Mouse (Mus musculus) forebrain, postnatal 0 days (tissue): Measurements from ENCODE around the gene Rprml. TPM values are rescaled to one million over a fixed set of nuclear protein-coding genes. Genes with fewer than 3 reads are reported as not detected.

Experiments used
- ATAC-seq: fragments of 200-750 bp; cut with Nextera tagmentation; 2 replicates; pipeline ENCODE4 v1.8.0; 2017; ENCODE audit warnings: mild to moderate bottlenecking, moderate library complexity
- DNase-seq: peaks from one replicate; pipeline ENCODE4 v3.0.0-alpha.2; 2015
- H3K27ac ChIP-seq: fragments of 300-500 bp; sonication (generic); 2 replicates; pipeline ENCODE4 v1.5.1; 2014; ENCODE audit warnings: low read depth, mild to moderate bottlenecking, antibody characterized with exemption, low read length, moderate library complexity, mixed read lengths
- H3K27me3 ChIP-seq: fragments of 300-500 bp; sonication (generic); 2 replicates; pipeline ENCODE4 v1.6.1; 2014; ENCODE audit warnings: mild to moderate bottlenecking, low read length, mixed read lengths; ENCODE audit not compliant: insufficient read depth
- H3K36me3 ChIP-seq: fragments of 300-500 bp; sonication (generic); 2 replicates; pipeline ENCODE4 v1.6.1; 2014; ENCODE audit warnings: mild to moderate bottlenecking, moderate library complexity; ENCODE audit not compliant: insufficient read depth
- H3K4me1 ChIP-seq: fragments of 300-500 bp; sonication (generic); 2 replicates; pipeline ENCODE4 v1.6.1; 2014; ENCODE audit warnings: antibody characterized with exemption; ENCODE audit not compliant: insufficient read depth
- H3K4me2 ChIP-seq: fragments of 300-500 bp; sonication (generic); 2 replicates; pipeline ENCODE4 v1.6.1; 2014; ENCODE audit warnings: low read depth, mild to moderate bottlenecking, moderate library complexity
- H3K4me3 ChIP-seq: fragments of 300-500 bp; sonication (generic); 2 replicates; pipeline ENCODE4 v1.5.1; 2014; ENCODE audit warnings: low read depth, low read length, mixed read lengths
- H3K9ac ChIP-seq: fragments of 300-500 bp; sonication (generic); 2 replicates; pipeline ENCODE4 v1.6.1; 2014; ENCODE audit warnings: mild to moderate bottlenecking
- H3K9me3 ChIP-seq: fragments of 300-500 bp; sonication (generic); 2 replicates; pipeline ENCODE4 v1.6.1; 2016; ENCODE audit warnings: low read length
- CTCF ChIP-seq: sonication (generic); IDR thresholded peaks from 2 replicates; pipeline ENCODE4 v1.5.1; 2016; ENCODE audit warnings: antibody characterized with exemption, control low read depth, low read depth
- WGBS: fragments of 180-500 bp; shearing (Covaris S2); extraction: QIAGEN DNeasy Blood & Tissue Kit; methylation state at CpG from one replicate; pipeline ENCODE4 v1.1.7; 2014; 5-methylcytosine and 5-hydroxymethylcytosine counted together
- polyA plus RNA-seq: library from polyadenylated mRNA; unstranded; fragments of >200 nt; fragmentation: Nextera tagmentation; extraction: Ambion mirVana; gene quantifications from 2 replicates; pipeline ENCODE4 v1.2.1, GENCODE M21; 2015
- total RNA-seq: library from RNA; depleted of rRNA; stranded (reverse); fragments of >200 nt; gene quantifications from 2 replicates; pipeline ENCODE4 v1.2.3, GENCODE M21; 2014; rRNA removed

Rprml gene
- total and polyA plus RNA-seq, 2 experiments from 2014 or later: 44.8 to 71.1 TPM

GRCm38 (mm10) chr11:103696851-103697564 is 47.6 kb downstream of the Rprml start:
- Histone ChIP-seq H3K27ac (peak overlapping the region; percentile 98), H3K9me3 (no peaks in the 10 kb centered on the region), H3K4me3 (peak overlapping the region; percentile 74), H3K27me3 (no peaks in the 10 kb centered on the region), H3K4me2 (peak overlapping the region; percentile 60), H3K9ac (peak overlapping the region; percentile 92), H3K4me1 (peaks cover 6% of the 10 kb centered on the region; the same call in 1 of the 2 replicates), H3K36me3 (no peaks in the 10 kb centered on the region)
- WGBS: under 1% methylated on average over 18 of the region's 18 CpGs
- TF ChIP-seq CTCF: peak; percentile 38
- DNase-seq: no peak
- ATAC-seq: peak; percentile 56

DNA sequence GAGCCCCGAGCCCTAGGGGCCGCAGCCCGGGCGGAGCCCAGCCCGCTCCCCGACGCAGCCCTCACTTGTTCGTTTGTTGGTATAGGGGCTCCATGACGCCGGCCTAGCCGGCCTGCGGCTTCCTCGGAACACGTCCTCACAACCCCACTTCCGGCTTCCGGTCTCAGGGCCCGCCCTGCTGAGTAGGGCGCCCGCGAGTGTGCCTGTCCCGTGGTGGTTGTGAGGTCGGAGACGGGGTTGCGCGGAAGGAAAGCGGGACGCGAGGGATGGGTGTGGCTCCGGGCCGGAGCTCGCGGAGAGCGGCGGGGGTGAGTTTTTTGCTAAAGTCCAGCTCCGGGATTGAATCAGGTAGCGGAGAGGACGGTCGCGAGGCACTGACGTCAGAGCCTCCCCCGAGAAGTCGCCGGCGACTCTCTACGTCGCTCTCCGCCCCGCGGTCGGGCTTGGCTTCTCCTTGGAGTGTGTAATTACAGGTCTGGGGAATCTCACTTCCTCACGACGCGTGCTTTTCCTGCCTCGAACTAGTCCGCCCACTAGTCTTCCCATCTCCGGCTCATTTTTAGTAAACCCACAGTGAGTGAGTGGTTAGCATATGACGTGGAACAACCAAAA is 48.3 kb downstream of the Rprml start, which contains the start of gene Gosr2:
TSS of gene Gosr2 (minus strand) at position 334 of the 612 bp plus-strand sequence.
- peak within 1 kb of the TSS; percentile 92 for H3K9ac ChIP-seq
- peak; percentile 98 for ATAC-seq
- WGBS: under 1% methylated on average over 57 of the region's 57 CpGs

GRCm38 (mm10) chr11:103698226-103698625 is 48.9 kb downstream of the Rprml start:
- ATAC-seq: no peak
- TF ChIP-seq CTCF: no peak
- peak overlapping the region; percentile 74 for H3K4me3 ChIP-seq
- H3K36me3 ChIP-seq: no peaks in the 10 kb centered on the region
- no peak for DNase-seq
- peak overlapping the region; percentile 60 for H3K4me2 ChIP-seq
- no peaks in the 10 kb centered on the region for H3K9me3 ChIP-seq
- WGBS: 76% methylated on average over 2 of the region's 2 CpGs
- H3K9ac ChIP-seq: peak overlapping the region; percentile 92
- peak overlapping the region; percentile 98 for H3K27ac ChIP-seq
- peaks cover 6% of the 10 kb centered on the region; the same call in 1 of the 2 replicates for H3K4me1 ChIP-seq
- H3K27me3 ChIP-seq: no peaks in the 10 kb centered on the region

More for the DNA sequence above, 48.3 kb downstream of the Rprml start, which contains the start of gene Gosr2:
- Histone ChIP-seq H3K27ac (peak within 1 kb of the TSS; percentile 98), H3K4me2 (peak within 1 kb of the TSS; percentile 60), H3K4me1 (peaks cover 6% of the 10 kb centered on the region; the same call in 1 of the 2 replicates), H3K9me3 (no peaks in the 10 kb centered on the region), H3K36me3 (no peaks in the 10 kb centered on the region), H3K4me3 (peak within 1 kb of the TSS; percentile 74), H3K27me3 (no peaks in the 10 kb centered on the region)
- DNase-seq: peak; percentile 97
- 0 out of 2 replicates have a peak, but pooled peaks have one; percentile 14 for TF ChIP-seq CTCF

Other genes starting within 250 kb of the Rprml start
- 4.2 and 7.1 TPM in 2 replicates for gene Plekhm1, start 236.9 kb upstream of the Rprml start, total RNA-seq
- 5.3 and 5.7 TPM in 2 replicates for gene Plekhm1, start 236.9 kb upstream of the Rprml start, polyA plus RNA-seq
- gene Lrrc37a, start 145.0 kb upstream of the Rprml start, total RNA-seq: not detected in 2 replicates
- not detected in 2 replicates for gene Lrrc37a, start 145.0 kb upstream of the Rprml start, polyA plus RNA-seq
- gene Gm884, start 28.4 kb upstream of the Rprml start, total RNA-seq: not detected in 2 replicates
- not detected in 2 replicates for gene Gm884, start 28.4 kb upstream of the Rprml start, polyA plus RNA-seq
- not detected in 2 replicates for gene Lyzl6, start 10.7 kb upstream of the Rprml start, total RNA-seq
- gene Lyzl6, start 10.7 kb upstream of the Rprml start, polyA plus RNA-seq: not detected in 2 replicates
- 91.6 and 117 TPM in 2 replicates for gene Gosr2, start 48.3 kb downstream of the Rprml start, total RNA-seq
- 102 and 103 TPM in 2 replicates for gene Gosr2, start 48.3 kb downstream of the Rprml start, polyA plus RNA-seq
- gene Wnt9b, start 100.3 kb downstream of the Rprml start, total RNA-seq: 0.62 TPM in 2 replicates
- 0.40 and 0.97 TPM in 2 replicates for gene Wnt9b, start 100.3 kb downstream of the Rprml start, polyA plus RNA-seq
- gene Wnt3, start 124.6 kb downstream of the Rprml start, total RNA-seq: 4.4 and 6.1 TPM in 2 replicates
- 4.1 and 8.1 TPM in 2 replicates for gene Wnt3, start 124.6 kb downstream of the Rprml start, polyA plus RNA-seq